Mouse (Mus musculus) central nervous system, embryonic 11.5 days (tissue): ENCODE results near the gene Ice2. TPM values are rescaled to one million over a fixed set of nuclear protein-coding genes. Genes with fewer than 3 reads are reported as not detected.

ENCODE experiments used
- polyA plus RNA-seq: library from polyadenylated mRNA; depleted of rRNA; stranded (reverse); fragments of >200 nt; gene quantifications from 2 replicates; pipeline ENCODE4 v1.2.3, GENCODE M21; 2012; rRNA removed

The Ice2 gene
- polyA plus RNA-seq: 12.6 and 16.7 TPM in 2 replicates

DNA sequence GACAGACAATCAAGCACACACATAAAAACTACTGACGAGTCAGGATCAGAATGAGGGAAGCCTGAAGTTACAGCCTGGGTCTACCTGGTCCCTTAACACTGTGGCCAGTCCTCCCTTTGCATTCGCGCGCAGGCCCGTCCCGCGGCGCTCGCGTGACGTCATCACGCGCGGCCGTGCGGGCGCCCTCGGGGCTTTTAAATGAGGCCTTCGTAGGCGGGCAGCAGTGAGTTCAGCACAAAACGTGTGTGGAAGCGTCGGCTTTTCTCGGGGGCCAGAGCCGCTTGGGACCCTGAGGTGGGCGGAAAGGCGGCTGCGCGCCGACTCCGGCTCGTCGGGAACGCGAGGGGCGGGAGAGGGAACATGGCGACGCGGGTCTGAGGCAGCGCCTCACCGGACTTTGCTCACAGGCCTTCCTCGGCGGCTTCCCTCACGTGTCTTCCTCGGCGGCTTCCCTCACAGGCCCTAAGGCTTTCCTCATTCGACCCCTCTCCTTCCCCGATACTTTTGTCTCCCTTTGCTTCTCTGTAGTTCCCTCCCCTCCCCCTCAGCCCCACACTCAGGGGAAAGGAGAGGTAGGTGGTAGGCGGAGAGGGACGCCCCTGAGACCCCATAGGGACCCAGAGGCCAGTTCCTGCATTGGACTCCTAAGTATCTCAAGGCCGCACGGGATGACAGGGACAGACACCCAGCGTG, at the start of gene Ice2:
Gene Ice2, plus strand, starts transcription at position 147 of the 693 bp plus-strand sequence.

DNA sequence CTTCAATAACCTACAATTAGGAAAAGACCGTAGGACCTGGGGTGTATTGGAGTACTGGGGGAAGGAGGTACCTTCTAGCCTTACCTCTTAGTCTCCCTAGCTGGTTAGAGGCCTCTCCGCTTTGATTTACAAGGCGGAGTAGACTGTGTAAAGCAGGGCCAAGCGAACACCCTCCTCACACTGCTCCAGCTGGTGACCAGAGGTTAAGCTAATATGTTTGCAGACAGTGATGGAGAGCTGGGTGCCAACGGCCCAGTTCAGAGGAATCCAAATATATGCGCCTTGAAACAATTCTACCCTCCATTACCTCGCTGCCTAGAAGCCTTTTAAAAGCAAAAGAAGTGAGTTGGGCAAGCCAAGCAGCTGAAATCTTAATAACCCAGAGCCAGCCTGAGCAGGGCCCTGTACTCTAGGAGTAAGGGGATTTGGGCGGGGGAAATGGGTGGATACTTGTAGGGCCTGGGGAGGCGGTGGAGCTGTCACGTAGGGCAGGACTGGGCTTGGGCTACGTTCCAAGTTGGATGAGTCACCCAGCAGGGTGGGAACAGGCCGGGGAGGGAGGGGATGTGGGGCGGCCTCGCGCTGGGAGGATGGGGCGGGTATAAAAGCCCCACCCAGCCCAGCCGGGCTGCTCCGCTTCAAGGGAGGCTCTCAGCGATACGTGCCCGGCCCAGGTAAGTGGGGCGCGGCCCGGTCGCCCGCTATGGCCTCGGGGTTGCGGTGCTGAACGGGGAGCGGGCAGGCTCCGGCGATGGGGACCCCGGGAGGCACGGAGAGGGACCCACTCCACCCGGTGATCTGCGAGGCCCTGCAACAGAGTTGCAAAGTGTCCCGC, 55.6 kb downstream of the Ice2 start, which contains the start of gene Anxa2:
Gene Anxa2, plus strand, starts transcription at position 555 of the 835 bp plus-strand sequence.

Other genes starting within 250 kb of the Ice2 start
- 167 and 210 TPM in 2 replicates for gene Anxa2, start 55.7 kb downstream of the Ice2 start, polyA plus RNA-seq